Mouse (Mus musculus): Measurements from ENCODE around the gene Cnpy3.
A peak's percentile ranks its signal among the peaks of the same experiment; 100 is the strongest.
"Not testable (repeated sequence)": the region's sequence is repeated elsewhere in the genome, so short reads cannot be mapped to it uniquely, and the experiment has no call there.

Cnpy3 gene

GRCm38 (mm10) chr17:46764916-46765315 is 12.9 kb upstream of the Cnpy3 start:
- not testable (repeated sequence) for DNase-seq (ENCODE audit: low read depth)

GRCm38 (mm10) chr17:46763544-46763943 is 11.5 kb upstream of the Cnpy3 start, which contains the start of gene Ptcra:
Ptcra (minus strand) TSS chr17:46763712.
- no peak for DNase-seq (ENCODE audit: low read depth)

GRCm38 (mm10) chr17:46758753-46759152 is 6.7 kb upstream of the Cnpy3 start:
- no peak for DNase-seq (ENCODE audit: low read depth)

GRCm38 (mm10) chr17:46751056-46751793 is 789 bp downstream of the Cnpy3 start:
- peak; percentile 40 for DNase-seq (ENCODE audit: low read depth)

GRCm38 (mm10) chr17:46750580-46750979 is 1.4 kb downstream of the Cnpy3 start:
- no peak for DNase-seq (ENCODE audit: low read depth)

- no peak for DNase-seq (ENCODE audit: low read depth)
These were observed 2.7 kb downstream of the Cnpy3 start for GRCm38 (mm10) chr17:46749282-46749681.

- no peak for DNase-seq (ENCODE audit: low read depth)
These were observed 4.2 kb downstream of the Cnpy3 start for GRCm38 (mm10) chr17:46747806-46748205.

GRCm38 (mm10) chr17:46747234-46747633 is 4.8 kb downstream of the Cnpy3 start:
- DNase-seq (ENCODE audit: low read depth) = no peak

- DNase-seq (ENCODE audit: low read depth) = no peak
These were observed 6.5 kb downstream of the Cnpy3 start for GRCm38 (mm10) chr17:46745506-46745905.

GRCm38 (mm10) chr17:46742986-46743385 is 9.0 kb downstream of the Cnpy3 start:
- DNase-seq (ENCODE audit: low read depth) = no peak

- DNase-seq (ENCODE audit: low read depth) = no peak
These were observed 10.7 kb downstream of the Cnpy3 start for GRCm38 (mm10) chr17:46741305-46741704.

GRCm38 (mm10) chr17:46736160-46736559 is 15.9 kb downstream of the Cnpy3 start:
- no peak for DNase-seq (ENCODE audit: low read depth)

- no peak for DNase-seq (ENCODE audit: low read depth)
These were observed 16.7 kb downstream of the Cnpy3 start for GRCm38 (mm10) chr17:46735287-46735686.

GRCm38 (mm10) chr17:46734055-46734454 is 18.0 kb downstream of the Cnpy3 start:
- DNase-seq (ENCODE audit: low read depth) = no peak

- DNase-seq (ENCODE audit: low read depth) = no peak
These were observed 23.1 kb downstream of the Cnpy3 start, which contains the start of gene Gnmt for GRCm38 (mm10) chr17:46728904-46729318. Gnmt (minus strand) TSS chr17:46729168.

GRCm38 (mm10) chr17:46728496-46728895 is 23.5 kb downstream of the Cnpy3 start:
- DNase-seq (ENCODE audit: low read depth) = no peak

- DNase-seq (ENCODE audit: low read depth) = no peak
These were observed 24.0 kb downstream of the Cnpy3 start for GRCm38 (mm10) chr17:46728021-46728420.

- DNase-seq (ENCODE audit: low read depth) = no peak
These were observed 24.7 kb downstream of the Cnpy3 start for GRCm38 (mm10) chr17:46727271-46727670.

GRCm38 (mm10) chr17:46725731-46726645 is 26.0 kb downstream of the Cnpy3 start:
- DNase-seq (ENCODE audit: low read depth) = no peak

GRCm38 (mm10) chr17:46725273-46725672 is 26.7 kb downstream of the Cnpy3 start:
- peak; percentile 10 for DNase-seq (ENCODE audit: low read depth)

GRCm38 (mm10) chr17:46724477-46725084 is 27.4 kb downstream of the Cnpy3 start:
- DNase-seq (ENCODE audit: low read depth) = no peak

- no peak for DNase-seq (ENCODE audit: low read depth)
These were observed 30.9 kb downstream of the Cnpy3 start for GRCm38 (mm10) chr17:46721077-46721476.

Measured in fibroblast of lung, adult 2 months (primary cell).